Mouse (Mus musculus) E14TG2a.4 (cell line): Measurements from ENCODE around the gene Wdtc1.

Experiments
- H3K27me3 ChIP-seq: 2 replicates; pipeline ENCODE4 v1.6.1; 2014; ENCODE audit warnings: low read length, control low read depth; ENCODE audit not compliant: insufficient read depth
- H3K36me3 ChIP-seq: 2 replicates; pipeline ENCODE4 v1.6.1; 2014; ENCODE audit warnings: low read length, control low read depth; ENCODE audit not compliant: insufficient read depth
- H3K4me1 ChIP-seq: replicated peaks from 2 replicates; pipeline ENCODE4 v1.6.1; 2014; ENCODE audit warnings: low read depth, low read length, control low read depth
- H3K4me3 ChIP-seq: replicated peaks from 2 replicates; pipeline ENCODE4 v1.5.1; 2014; ENCODE audit warnings: mild to moderate bottlenecking, low read length
- H3K9me3 ChIP-seq: 2 replicates; pipeline ENCODE4 v1.6.1; 2014; ENCODE audit warnings: low read length, control low read depth
- CTCF ChIP-seq: conservative IDR thresholded peaks from 2 replicates; pipeline ENCODE4 v1.5.1; 2014; ENCODE audit warnings: low read length
- NANOG ChIP-seq: IDR thresholded peaks from 2 replicates; pipeline ENCODE4 v1.6.1; 2014; ENCODE audit warnings: borderline replicate concordance, low read length, mixed read lengths
- POU5F1 ChIP-seq: IDR thresholded peaks from 2 replicates; pipeline ENCODE4 v1.6.1; 2014; ENCODE audit warnings: low read length, borderline replicate concordance

Wdtc1 gene

DNA sequence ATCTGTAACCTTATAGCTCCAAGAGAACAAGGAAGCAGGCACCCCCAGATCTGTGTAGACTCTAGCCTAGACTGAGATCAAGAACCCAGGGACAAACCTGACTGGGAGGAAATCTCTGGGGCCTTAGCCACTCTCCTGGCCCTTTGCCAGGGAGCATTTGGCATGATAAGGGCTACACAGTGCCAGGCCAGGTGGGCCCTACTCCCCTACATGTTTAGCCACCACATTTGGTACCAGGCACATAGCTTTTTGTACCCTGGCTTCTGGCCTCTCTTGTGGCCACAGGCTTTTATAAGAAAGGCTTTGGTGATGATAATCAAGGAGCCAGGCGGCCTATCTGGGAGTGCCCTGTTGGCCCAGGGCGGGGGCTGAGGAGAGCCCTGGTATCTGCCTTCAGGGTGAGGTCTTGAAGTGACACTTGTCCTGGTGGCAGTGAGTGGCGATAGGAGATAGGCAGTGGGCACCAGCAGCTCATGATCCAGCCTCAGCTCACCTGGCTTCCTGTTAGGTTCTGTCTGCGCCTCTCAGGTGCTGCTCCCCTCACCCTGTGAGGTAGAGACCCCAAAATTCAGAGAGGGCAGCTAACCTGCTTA lies 41.8 kb upstream of the Wdtc1 start:
- H3K4me3 ChIP-seq, result no peak overlapping the region
- TF ChIP-seq CTCF, result no peak; the same call in 1 of the 2 replicates
- no peak for TF ChIP-seq NANOG
- TF ChIP-seq POU5F1, result no peak

GRCm38 (mm10) chr4:133391185-133392040 lies 38.1 kb upstream of the Wdtc1 start:
- Histone ChIP-seq H3K4me3 (peak overlapping the region; percentile 20), H3K27me3 (no peaks in the 10 kb centered on the region), H3K9me3 (no peaks in the 10 kb centered on the region), H3K4me1 (peaks cover 73% of the 10 kb centered on the region), H3K36me3 (peaks cover 22% of the 10 kb centered on the region)
- TF ChIP-seq CTCF (no peak), NANOG (no peak), POU5F1 (no peak)

More for the DNA sequence above, 41.8 kb upstream of the Wdtc1 start:
- H3K4me1 ChIP-seq, result peaks cover 84% of the 10 kb centered on the region
- H3K9me3 ChIP-seq, result no peaks in the 10 kb centered on the region
- H3K27me3 ChIP-seq, result no peaks in the 10 kb centered on the region
- peaks cover 23% of the 10 kb centered on the region for H3K36me3 ChIP-seq

DNA sequence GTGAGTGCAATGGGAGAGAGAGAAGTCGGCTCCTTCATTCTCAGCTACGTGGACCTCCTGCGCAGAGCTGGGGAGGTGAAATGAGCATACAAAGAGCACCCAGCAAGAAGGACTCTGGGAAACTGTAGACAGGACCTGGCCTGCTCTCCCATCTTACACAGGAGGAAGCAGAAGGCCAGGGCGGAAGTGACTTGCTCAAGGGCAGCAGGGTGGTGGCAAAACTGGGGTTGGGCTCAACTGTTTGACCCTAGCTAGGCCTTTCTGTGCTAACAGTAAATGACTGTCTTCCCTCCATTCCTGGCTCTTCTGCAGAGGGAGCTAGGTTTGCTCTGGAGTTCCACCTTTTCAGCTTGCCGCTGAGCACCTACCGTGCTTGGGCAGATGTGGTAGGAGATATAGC lies 37.3 kb upstream of the Wdtc1 start:
- peaks cover 73% of the 10 kb centered on the region for H3K4me1 ChIP-seq
- no peaks in the 10 kb centered on the region for H3K27me3 ChIP-seq
- H3K9me3 ChIP-seq, result no peaks in the 10 kb centered on the region
- peak overlapping the region; percentile 20; the same call in 1 of the 2 replicates for H3K4me3 ChIP-seq
- H3K36me3 ChIP-seq, result peaks cover 17% of the 10 kb centered on the region
- no peak for TF ChIP-seq CTCF
- TF ChIP-seq NANOG, result no peak
- TF ChIP-seq POU5F1, result no peak

- no peak overlapping the region for H3K4me3 ChIP-seq
- H3K27me3 ChIP-seq, result no peaks in the 10 kb centered on the region
- no peak for TF ChIP-seq NANOG
- TF ChIP-seq CTCF, result no peak
- no peak for TF ChIP-seq POU5F1
- peaks cover 73% of the 10 kb centered on the region for H3K4me1 ChIP-seq
- H3K36me3 ChIP-seq, result peaks cover 18% of the 10 kb centered on the region
- H3K9me3 ChIP-seq, result no peaks in the 10 kb centered on the region
These were observed 36.8 kb upstream of the Wdtc1 start for GRCm38 (mm10) chr4:133390042-133390441.

GRCm38 (mm10) chr4:133388781-133389552 lies 35.7 kb upstream of the Wdtc1 start:
- H3K9me3 ChIP-seq, result no peaks in the 10 kb centered on the region
- H3K27me3 ChIP-seq, result no peaks in the 10 kb centered on the region
- TF ChIP-seq POU5F1 (no peak), NANOG (no peak), CTCF (no peak)
- H3K4me1 ChIP-seq, result peaks cover 73% of the 10 kb centered on the region
- no peak overlapping the region for H3K4me3 ChIP-seq
- H3K36me3 ChIP-seq, result peaks cover 22% of the 10 kb centered on the region

DNA sequence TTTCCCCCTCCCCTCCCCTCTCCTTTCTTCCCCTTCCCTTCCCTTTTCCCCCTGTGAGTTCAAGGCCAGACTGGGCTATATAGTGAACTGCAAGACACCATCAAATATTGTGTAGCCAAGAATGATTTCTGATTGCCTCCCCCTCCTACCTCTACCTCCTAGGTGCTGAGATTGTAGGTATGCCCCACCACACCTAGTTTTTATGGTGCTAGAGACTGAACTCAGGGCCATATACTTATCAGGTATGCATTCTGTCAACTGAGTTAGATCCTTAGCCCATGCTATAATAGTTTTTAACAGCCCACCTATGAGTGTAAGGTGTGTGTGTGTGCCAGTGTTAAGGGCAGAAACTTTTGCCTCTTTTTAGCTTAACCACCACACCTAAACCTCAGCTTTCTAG lies 33.8 kb upstream of the Wdtc1 start:
- H3K4me1 ChIP-seq, result peaks cover 76% of the 10 kb centered on the region
- no peak for TF ChIP-seq CTCF
- TF ChIP-seq POU5F1, result no peak
- TF ChIP-seq NANOG, result no peak
- no peak overlapping the region for H3K4me3 ChIP-seq
- H3K9me3 ChIP-seq, result no peaks in the 10 kb centered on the region
- peaks cover 22% of the 10 kb centered on the region for H3K36me3 ChIP-seq
- no peaks in the 10 kb centered on the region for H3K27me3 ChIP-seq

- no peaks in the 10 kb centered on the region for H3K27me3 ChIP-seq
- H3K9me3 ChIP-seq, result no peaks in the 10 kb centered on the region
- peaks cover 22% of the 10 kb centered on the region for H3K36me3 ChIP-seq
- H3K4me1 ChIP-seq, result peaks cover 73% of the 10 kb centered on the region
- no peak for TF ChIP-seq POU5F1
- TF ChIP-seq NANOG, result peak; percentile 46; the same call in 1 of the 2 replicates
- peak overlapping the region; percentile 43 for H3K4me3 ChIP-seq
These were observed 32.9 kb upstream of the Wdtc1 start for GRCm38 (mm10) chr4:133386061-133386797.

DNA sequence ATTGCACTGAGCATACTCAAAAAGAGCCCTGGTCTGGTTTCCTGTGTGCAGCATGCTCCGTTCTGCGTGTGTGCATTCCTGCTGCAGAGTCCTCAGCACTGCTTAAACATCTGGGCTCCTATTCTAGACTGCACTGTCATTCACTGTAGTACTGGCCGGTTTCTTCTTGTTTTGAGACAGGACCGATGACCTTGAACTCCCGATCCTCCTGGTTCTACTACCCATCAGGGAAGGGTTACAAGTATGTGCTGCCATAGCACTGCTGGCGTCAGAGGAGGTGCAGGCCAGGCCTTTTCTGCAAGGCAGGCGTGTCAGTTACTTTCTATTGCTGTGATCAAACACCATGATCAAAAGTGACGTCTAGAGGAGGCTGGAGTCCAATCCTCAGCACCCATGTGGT lies 27.9 kb upstream of the Wdtc1 start:
- Histone ChIP-seq H3K4me3 (peak overlapping the region; percentile 30), H3K9me3 (no peaks in the 10 kb centered on the region), H3K4me1 (peaks cover 81% of the 10 kb centered on the region), H3K36me3 (peaks cover 5% of the 10 kb centered on the region), H3K27me3 (no peaks in the 10 kb centered on the region)
- TF ChIP-seq CTCF (no peak), NANOG (no peak), POU5F1 (no peak)
